Mouse (Mus musculus) adrenal gland, postnatal 25 days (tissue): ENCODE data around the gene Kmt5a. TPM values are rescaled to one million over a fixed set of nuclear protein-coding genes. Genes with fewer than 3 reads are reported as not detected.
A peak's percentile ranks its signal among the peaks of the same experiment; 100 is the strongest.
"Not testable (repeated sequence)": the region's sequence is repeated elsewhere in the genome, so short reads cannot be mapped to it uniquely, and the experiment has no call there.

ENCODE experiments used
- DNase-seq: peaks from one replicate; pipeline ENCODE4 v3.0.0; 2021; ENCODE audit warnings: mixed read lengths
- total RNA-seq: library from RNA; stranded (reverse); gene quantifications from 2 replicates; pipeline ENCODE4 v1.2.3, GENCODE M21; 2021

Gene Kmt5a
- total RNA-seq, 1 experiment from 2014 or later = 216 TPM

- DNase-seq = peak; percentile 93
Observed at GRCm38 (mm10) chr5:124482966-124483654, 43.4 kb downstream of the Kmt5a start, which contains the start of gene Snrnp35. TSS of gene Snrnp35 (plus strand) at chr5:124483134.

GRCm38 (mm10) chr5:124483655-124484396, 44.1 kb downstream of the Kmt5a start:
- DNase-seq = no peak

GRCm38 (mm10) chr5:124485654-124486053, 45.9 kb downstream of the Kmt5a start:
- no peak for DNase-seq

GRCm38 (mm10) chr5:124488885-124489284, 49.2 kb downstream of the Kmt5a start:
- DNase-seq = no peak

- no peak for DNase-seq
Observed at GRCm38 (mm10) chr5:124491732-124492131, 52.0 kb downstream of the Kmt5a start.

GRCm38 (mm10) chr5:124492618-124493017, 52.9 kb downstream of the Kmt5a start:
- no peak for DNase-seq

- DNase-seq = no peak
Observed at GRCm38 (mm10) chr5:124493455-124493854, 53.7 kb downstream of the Kmt5a start.

- no peak for DNase-seq
Observed at GRCm38 (mm10) chr5:124495547-124495946, 55.8 kb downstream of the Kmt5a start.

GRCm38 (mm10) chr5:124496614-124497514, 57.1 kb downstream of the Kmt5a start:
- no peak for DNase-seq

- peak; percentile 28 for DNase-seq
Observed at GRCm38 (mm10) chr5:124498221-124498876, 58.6 kb downstream of the Kmt5a start.

- DNase-seq = no peak
Observed at GRCm38 (mm10) chr5:124499001-124499400, 59.3 kb downstream of the Kmt5a start.

- DNase-seq = not testable (repeated sequence)
Observed at GRCm38 (mm10) chr5:124500037-124500436, 60.3 kb downstream of the Kmt5a start.

- DNase-seq = no peak
Observed at GRCm38 (mm10) chr5:124500573-124500972, 60.8 kb downstream of the Kmt5a start.

- no peak for DNase-seq
Observed at GRCm38 (mm10) chr5:124501541-124501940, 61.8 kb downstream of the Kmt5a start.

- DNase-seq = no peak
Observed at GRCm38 (mm10) chr5:124503742-124504141, 64.0 kb downstream of the Kmt5a start.

GRCm38 (mm10) chr5:124505235-124505634, 65.5 kb downstream of the Kmt5a start:
- no peak for DNase-seq

GRCm38 (mm10) chr5:124506731-124507359, 67.1 kb downstream of the Kmt5a start:
- no peak for DNase-seq

GRCm38 (mm10) chr5:124509200-124509599, 69.5 kb downstream of the Kmt5a start:
- DNase-seq = no peak

- no peak for DNase-seq
Observed at GRCm38 (mm10) chr5:124509742-124510237, 70.1 kb downstream of the Kmt5a start.

GRCm38 (mm10) chr5:124510536-124511050, 70.9 kb downstream of the Kmt5a start:
- no peak for DNase-seq
